Mouse (Mus musculus) thymus, postnatal 0 days (tissue): Measurements from ENCODE around the gene Ppp2r5d. TPM values are rescaled to one million over a fixed set of nuclear protein-coding genes. Genes with fewer than 3 reads are reported as not detected.

Source experiments
- DNase-seq: peaks from one replicate; pipeline ENCODE4 v3.0.0-alpha.2; 2015; ENCODE audit warnings: low spot score
- polyA plus RNA-seq: library from polyadenylated mRNA; unstranded; fragments of >200 nt; fragmentation: Nextera tagmentation; extraction: Ambion mirVana; gene quantifications from 2 replicates; pipeline ENCODE4 v1.2.1, GENCODE M21; 2015

The Ppp2r5d gene
- polyA plus RNA-seq: 54.0 and 56.6 TPM in 2 replicates

DNA sequence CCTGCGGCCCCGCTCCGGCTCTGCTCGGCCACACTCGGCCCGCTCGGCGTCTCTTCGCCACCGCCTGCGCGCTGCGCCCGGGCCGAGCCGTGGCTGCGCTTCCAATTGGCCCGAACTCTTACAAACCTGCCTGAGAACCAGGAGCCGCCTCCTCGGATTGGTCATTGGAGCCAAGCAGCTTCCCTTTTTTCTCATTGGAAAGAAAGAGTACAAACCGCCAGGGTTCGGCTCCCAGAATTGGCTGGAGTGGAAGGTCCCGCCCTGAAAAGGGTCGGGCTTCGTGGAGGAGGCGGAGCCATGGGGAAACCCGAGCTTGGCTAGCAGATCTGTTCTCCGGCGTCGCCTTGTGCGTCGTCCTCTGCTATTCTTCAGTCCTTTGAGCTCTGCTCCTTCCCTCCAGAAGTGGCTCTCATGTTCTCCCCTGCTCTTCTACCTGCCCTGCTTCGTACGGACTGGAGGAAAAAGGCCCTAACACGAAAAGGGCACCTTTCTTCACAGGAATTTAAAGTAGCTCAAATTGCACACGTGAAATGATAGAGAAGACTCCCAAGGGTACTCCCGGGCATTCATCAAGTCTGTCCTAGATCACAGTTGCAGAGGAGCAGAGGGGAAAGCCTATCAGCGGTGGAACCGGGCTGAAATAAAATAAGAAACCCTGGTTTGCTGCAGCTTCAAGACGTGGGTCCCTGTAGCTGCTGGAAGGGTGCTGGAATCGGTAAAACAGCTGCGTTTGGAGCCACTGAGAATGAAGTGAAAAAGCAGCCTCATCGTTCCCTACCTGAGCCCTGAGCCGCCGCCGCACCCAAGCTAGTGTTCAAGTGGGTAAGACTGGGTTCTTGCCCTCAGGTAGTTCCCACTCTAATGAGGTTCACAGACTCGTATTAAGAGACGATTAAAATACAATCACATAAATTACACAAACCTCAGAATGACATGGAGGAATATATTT lies at the start of gene Ppp2r5d:
TSS of gene Ppp2r5d (minus strand) at position 225 of the 949 bp plus-strand sequence.
- peak; percentile 98 for DNase-seq

GRCm38 (mm10) chr17:46751794-46752556 lies 47.1 kb upstream of the Ppp2r5d start, which contains the start of gene Cnpy3:
TSS of gene Cnpy3 (minus strand) at chr17:46752214.
- DNase-seq: peak; percentile 99

DNA sequence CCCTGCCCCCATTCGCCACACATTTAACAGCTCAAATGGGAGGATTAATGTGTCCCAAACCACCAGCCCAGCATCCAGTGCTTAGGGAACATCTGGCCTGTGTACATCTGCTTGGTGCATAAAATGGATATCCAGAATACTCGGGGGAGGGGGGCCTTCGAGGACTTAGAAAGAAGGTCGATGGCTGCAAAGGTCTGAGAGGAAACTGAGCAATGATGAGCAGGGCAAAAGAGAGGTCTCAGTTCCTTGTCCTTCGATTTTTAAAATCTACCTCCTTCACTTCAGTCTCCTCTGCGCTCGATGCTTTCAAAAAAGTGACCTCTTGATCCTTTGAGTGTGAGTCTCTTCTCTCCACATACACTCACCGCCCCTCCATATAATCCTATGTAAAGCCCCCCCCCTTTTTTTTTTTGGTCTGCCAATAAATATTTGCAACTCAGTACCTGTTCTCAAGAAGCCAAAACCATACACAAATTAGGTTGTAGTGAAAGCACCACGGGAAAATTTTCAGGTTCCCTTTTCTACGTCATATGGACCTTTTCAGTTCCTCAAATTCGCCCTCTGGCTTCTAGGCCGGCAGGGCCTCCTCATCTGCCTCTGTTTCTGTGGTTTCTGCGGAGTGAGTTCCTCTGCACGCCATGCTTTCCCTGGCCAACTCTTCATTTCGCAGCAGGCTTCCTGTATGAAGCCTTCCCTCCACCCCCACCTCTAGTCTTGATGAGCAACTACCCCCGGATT lies 46.3 kb upstream of the Ppp2r5d start:
- DNase-seq: peak; percentile 73

GRCm38 (mm10) chr17:46750580-46750979 lies 45.7 kb upstream of the Ppp2r5d start:
- DNase-seq: no peak

GRCm38 (mm10) chr17:46749282-46749681 lies 44.4 kb upstream of the Ppp2r5d start:
- DNase-seq: no peak

DNA sequence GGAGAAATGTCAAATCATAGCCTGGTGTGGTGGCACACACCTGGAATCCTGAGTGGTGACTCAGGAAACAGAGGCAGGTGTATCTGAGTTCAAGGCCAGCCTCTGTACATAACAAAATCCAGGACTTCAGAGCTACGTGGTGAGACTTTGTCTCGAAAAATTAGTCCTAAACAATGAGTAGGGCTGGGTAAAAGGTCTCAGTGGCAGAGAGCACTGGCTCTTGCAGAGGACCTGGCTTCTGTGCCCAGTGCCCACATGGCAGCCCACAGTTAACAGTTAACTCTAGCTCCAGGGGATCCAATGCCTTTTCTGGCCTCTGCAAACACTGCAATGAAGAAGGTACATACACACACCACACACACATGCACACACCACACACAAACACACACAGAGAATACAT lies 42.9 kb upstream of the Ppp2r5d start:
- DNase-seq: no peak

DNA sequence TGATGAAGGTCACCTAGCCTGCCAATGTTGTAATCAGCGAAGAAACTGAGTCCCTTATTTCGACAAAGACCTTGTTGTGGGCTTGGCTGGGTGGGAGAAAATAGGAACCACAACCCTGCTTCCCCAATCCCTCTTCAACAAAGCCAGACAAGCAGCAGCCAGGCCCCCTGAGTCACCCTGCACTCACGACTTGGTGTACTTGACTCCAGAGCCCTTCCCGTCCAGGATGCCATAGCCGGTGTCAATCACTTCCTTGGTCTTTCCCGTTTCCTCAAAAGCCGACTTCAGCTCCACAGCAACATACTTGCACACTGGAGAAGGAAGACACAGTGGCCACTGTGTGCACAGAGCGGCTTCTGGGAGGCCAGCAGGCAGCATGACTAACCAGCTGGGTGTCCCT lies 42.3 kb upstream of the Ppp2r5d start:
- DNase-seq: no peak

DNA sequence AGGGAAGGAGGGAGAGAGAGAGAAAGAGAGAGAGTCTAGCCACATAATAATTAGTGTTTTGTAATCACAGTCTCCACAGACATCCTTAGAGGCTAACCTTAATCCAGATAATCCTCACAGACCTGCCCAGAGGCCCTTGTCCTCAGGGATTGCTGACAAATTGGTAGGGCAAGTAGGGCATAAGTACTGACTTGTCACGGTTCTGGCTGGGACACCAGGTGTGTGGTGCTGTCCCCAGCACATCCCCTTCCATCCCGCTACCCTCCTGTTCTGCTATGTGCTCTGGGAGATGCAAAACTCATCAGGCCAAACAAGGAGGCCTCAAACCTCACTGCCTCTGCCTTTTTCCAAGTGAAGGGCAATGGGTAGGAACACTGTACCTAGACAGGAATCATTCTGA lies 40.6 kb upstream of the Ppp2r5d start:
- DNase-seq: no peak

- no peak for DNase-seq
These were observed 38.1 kb upstream of the Ppp2r5d start for GRCm38 (mm10) chr17:46742986-46743385.

DNA sequence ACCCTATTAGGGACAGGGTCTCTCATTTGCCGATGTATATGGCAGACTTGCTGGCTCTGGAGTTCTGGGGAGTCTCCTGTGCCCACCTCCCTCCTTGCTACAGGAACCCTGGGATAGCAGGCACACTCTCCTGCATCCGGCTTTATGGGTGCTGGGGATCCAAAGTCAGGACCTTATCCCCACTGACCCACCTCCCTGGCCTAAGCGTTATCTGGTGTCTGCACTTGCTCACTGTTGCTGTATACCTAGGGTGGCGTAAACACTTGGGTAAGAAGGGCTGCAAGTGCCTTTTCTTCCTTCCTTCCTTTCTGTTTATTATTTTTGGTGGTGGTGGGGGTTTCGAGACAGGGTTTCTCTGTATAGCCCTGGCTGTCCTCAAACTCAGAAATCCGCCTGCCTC lies 36.4 kb upstream of the Ppp2r5d start:
- no peak for DNase-seq

- peak; percentile 57 for DNase-seq
These were observed 31.2 kb upstream of the Ppp2r5d start for GRCm38 (mm10) chr17:46736160-46736559.

DNA sequence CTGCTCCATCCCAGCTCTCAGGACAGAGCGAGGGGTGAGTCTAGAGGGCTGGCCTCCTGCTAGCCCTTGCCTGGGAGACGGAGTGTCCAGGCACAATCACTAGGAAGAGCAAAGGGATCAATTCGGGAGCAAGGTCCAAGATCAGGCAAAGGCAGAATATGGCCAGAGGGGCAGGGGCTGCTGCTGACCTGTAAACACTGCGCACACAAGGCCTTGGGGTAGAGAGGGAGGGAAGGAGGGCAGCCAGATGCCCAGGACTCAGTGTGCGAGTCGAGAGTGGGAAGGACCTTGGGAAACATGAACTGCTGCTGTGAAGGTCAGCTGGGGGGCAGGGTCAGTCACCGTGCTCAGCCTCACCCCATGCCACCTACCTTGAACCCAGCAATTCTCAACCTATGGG lies 30.4 kb upstream of the Ppp2r5d start:
- DNase-seq: no peak

DNA sequence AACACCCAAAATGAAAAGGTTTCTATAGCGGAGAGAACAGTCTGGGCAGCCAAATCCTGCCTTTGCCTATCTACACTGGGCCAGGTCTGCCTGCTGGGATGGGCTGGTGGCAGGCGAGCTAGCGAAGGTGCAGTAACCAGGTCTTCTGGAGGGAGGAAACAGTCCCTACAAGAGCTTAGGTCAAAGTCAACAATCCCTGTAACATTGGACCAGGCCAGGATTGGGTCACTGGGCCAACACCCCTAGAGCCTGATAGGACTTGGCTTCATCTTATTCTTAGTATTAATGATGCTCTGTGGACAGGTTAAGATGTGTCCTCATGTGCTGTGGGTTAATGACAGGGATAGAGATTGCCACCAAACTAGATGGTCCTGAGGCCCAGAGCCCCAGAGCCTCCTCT lies 29.1 kb upstream of the Ppp2r5d start:
- DNase-seq: no peak

GRCm38 (mm10) chr17:46728904-46729318 lies 24.0 kb upstream of the Ppp2r5d start, which contains the start of gene Gnmt:
TSS of gene Gnmt (minus strand) at chr17:46729168.
- DNase-seq: no peak

- DNase-seq: no peak
These were observed 23.6 kb upstream of the Ppp2r5d start for GRCm38 (mm10) chr17:46728496-46728895.

DNA sequence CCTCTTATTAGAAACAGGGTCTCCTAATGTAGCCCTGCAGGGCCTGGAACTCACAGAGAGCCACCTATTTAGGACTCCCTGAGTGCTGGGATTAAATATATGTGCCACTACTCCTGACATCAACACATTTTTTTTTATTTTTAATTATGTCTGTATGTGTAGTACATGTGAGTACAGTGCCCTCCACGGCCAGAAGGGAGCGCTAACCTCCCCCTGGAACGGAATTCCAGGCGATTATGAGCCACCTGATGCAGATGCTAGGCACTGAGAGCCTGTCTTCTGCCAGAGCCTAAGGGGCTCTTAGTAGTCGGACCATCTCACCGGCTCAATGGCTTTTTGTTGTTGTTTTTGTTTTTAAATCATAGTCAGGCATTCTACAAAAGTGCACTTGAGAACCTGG lies 23.1 kb upstream of the Ppp2r5d start:
- peak; percentile 28 for DNase-seq

GRCm38 (mm10) chr17:46727271-46727670 lies 22.4 kb upstream of the Ppp2r5d start:
- DNase-seq: no peak

DNA sequence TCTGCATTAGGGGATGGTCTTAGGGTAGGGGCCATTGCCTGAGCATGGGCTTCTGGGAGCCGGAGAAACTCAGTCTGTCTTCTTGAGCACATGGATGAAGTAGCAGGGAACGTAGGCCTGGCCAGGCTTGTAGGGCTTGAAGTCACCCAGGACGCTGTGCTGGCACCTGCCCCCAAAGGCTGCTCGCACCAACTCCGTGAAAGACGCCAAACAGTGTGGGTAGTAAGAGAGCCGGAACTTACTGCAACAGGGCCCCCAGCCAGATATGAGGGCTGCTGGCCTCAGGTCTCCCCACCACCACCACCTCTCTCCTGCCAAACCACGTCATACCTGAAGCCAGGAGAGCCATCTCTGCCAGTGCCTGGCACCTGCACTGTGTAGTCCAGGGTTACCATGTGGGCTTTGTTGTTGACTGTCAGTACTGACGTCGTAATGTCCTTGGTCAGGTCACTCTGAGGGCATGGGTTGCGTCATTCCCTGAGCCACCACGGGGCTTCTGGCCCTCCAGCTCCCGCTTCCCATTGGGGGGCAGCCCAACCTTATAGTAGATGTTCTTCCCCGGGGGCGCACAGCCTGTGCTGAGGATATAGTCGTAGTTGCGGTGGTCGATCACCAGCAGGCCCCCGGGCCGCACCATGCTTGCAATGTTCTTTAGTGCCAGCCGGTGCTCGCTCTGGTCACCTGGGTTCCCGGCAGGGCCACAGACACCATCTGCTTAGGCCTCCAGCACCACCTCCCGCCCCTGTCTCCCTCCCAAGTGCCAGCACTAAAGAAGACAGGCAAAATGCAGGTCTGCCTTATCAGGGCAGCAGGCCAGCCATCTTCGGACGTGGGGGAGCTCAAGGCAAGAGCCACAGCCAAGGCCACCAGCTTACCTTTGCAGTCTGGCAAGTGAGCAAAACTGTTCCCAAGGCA lies 21.1 kb upstream of the Ppp2r5d start:
- no peak for DNase-seq

- DNase-seq: peak; percentile 80
These were observed 20.4 kb upstream of the Ppp2r5d start for GRCm38 (mm10) chr17:46725273-46725672.

- peak; percentile 53 for DNase-seq
These were observed 19.7 kb upstream of the Ppp2r5d start for GRCm38 (mm10) chr17:46724477-46725084.
